Mouse (Mus musculus) liver, adult 2 months (tissue): ENCODE results near the gene Myh9.

ENCODE experiments used
- CTCF ChIP-seq: fragments of 200-500 bp; IDR thresholded peaks from 2 replicates; pipeline ENCODE4 v1.5.1; 2011; ENCODE audit warnings: low read depth, low read length, control low read depth
- POLR2A ChIP-seq: fragments of 200-500 bp; IDR thresholded peaks from 2 replicates; pipeline ENCODE4 v1.6.1; 2011; ENCODE audit warnings: low read length, control low read depth; ENCODE audit not compliant: insufficient read depth; ENCODE audit errors: extremely low read depth

DNA sequence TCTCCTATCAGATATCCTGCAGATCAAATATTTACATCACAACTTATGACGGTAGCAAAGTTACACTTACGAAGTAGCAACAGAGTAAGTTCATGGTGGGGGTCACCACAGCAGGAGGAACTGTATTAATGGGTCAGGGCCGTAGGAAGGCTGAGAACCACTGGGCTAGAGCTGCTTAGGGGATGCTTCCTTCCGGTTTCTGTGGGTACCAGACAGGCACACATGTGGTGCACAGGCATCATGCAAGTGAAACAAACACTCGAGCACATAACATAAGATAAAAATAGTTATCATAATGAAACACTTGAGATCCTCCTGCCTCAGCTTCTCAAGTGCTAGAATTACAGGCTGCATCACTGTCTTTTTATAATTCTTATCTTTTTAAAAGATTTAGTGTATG lies 38.8 kb upstream of the Myh9 start:
- TF ChIP-seq CTCF (no peak), POLR2A (no peak)
